Mouse (Mus musculus): ENCODE data around the gene Atrnl1. TPM values are rescaled to one million over a fixed set of nuclear protein-coding genes. Genes with fewer than 3 reads are reported as not detected.
"Not testable (repeated sequence)": the region's sequence is repeated elsewhere in the genome, so short reads cannot be mapped to it uniquely, and the experiment has no call there.

Gene Atrnl1
- polyA plus RNA-seq, 1 experiment = 9.0 TPM

GRCm38 (mm10) chr19:57686596-57686995 is 75.8 kb downstream of the Atrnl1 start:
- TF ChIP-seq CTCF (IDR thresholded peaks at IDR 0.05; ENCODE audit: extremely low read depth, insufficient read length, insufficient replicate concordance, low read depth, low read length) (no peak), POLR2A (IDR thresholded peaks at IDR 0.05; ENCODE audit: low read depth, low read length) (no peak)
- Histone ChIP-seq H3K4me1 (ENCODE audit: control insufficient read depth, insufficient read depth, insufficient read length, low read length) (no peaks in the 10 kb centered on the region), H3K27me3 (ENCODE audit: control insufficient read depth, insufficient read depth, low read length) (no peaks in the 10 kb centered on the region), H3K27ac (ENCODE audit: insufficient read depth, low read depth, low read length) (no peak overlapping the region), H3K36me3 (ENCODE audit: control insufficient read depth, insufficient read depth, low read length) (0 out of 2 replicates have a peak, but pooled peaks cover 7% of the 10 kb centered on the region), H3K4me3 (ENCODE audit: low read depth, low read length) (no peak overlapping the region)
- 90% methylated on average over 20 of the region's 20 CpGs for WGBS

- Histone ChIP-seq H3K27me3 (ENCODE audit: control insufficient read depth, insufficient read depth, low read length) (no peaks in the 10 kb centered on the region), H3K4me1 (ENCODE audit: control insufficient read depth, insufficient read depth, insufficient read length, low read length) (no peaks in the 10 kb centered on the region), H3K36me3 (ENCODE audit: control insufficient read depth, insufficient read depth, low read length) (peaks cover 11% of the 10 kb centered on the region), H3K27ac (ENCODE audit: insufficient read depth, low read depth, low read length) (no peak overlapping the region), H3K4me3 (ENCODE audit: low read depth, low read length) (no peak overlapping the region)
- TF ChIP-seq CTCF (IDR thresholded peaks at IDR 0.05; ENCODE audit: extremely low read depth, insufficient read length, insufficient replicate concordance, low read depth, low read length) (no peak), POLR2A (IDR thresholded peaks at IDR 0.05; ENCODE audit: low read depth, low read length) (no peak)
- 89% methylated on average over 3 of the region's 3 CpGs for WGBS
These were observed 81.7 kb downstream of the Atrnl1 start for GRCm38 (mm10) chr19:57692566-57692965.

- H3K4me3 ChIP-seq (ENCODE audit: low read depth, low read length); H3K4me1 ChIP-seq (ENCODE audit: control insufficient read depth, insufficient read depth, insufficient read length, low read length); H3K27ac ChIP-seq (ENCODE audit: insufficient read depth, low read depth, low read length); H3K27me3 ChIP-seq (ENCODE audit: control insufficient read depth, insufficient read depth, low read length): not testable (repeated sequence)
- WGBS = 74% methylated on average over 5 of the region's 5 CpGs
- peaks cover 14% of the 10 kb centered on the region for H3K36me3 ChIP-seq (ENCODE audit: control insufficient read depth, insufficient read depth, low read length)
These were observed 85.9 kb downstream of the Atrnl1 start for GRCm38 (mm10) chr19:57696781-57697180.

- 70% methylated on average over 5 of the region's 5 CpGs for WGBS
- no peaks in the 10 kb centered on the region for H3K27me3 ChIP-seq (ENCODE audit: control insufficient read depth, insufficient read depth, low read length)
- H3K4me3 ChIP-seq (ENCODE audit: low read depth, low read length) = no peak overlapping the region
- H3K27ac ChIP-seq (ENCODE audit: insufficient read depth, low read depth, low read length) = no peak overlapping the region
- H3K36me3 ChIP-seq (ENCODE audit: control insufficient read depth, insufficient read depth, low read length) = peaks cover 13% of the 10 kb centered on the region
- peaks cover 2% of the 10 kb centered on the region; the same call in 1 of the 2 replicates for H3K4me1 ChIP-seq (ENCODE audit: control insufficient read depth, insufficient read depth, insufficient read length, low read length)
- TF ChIP-seq CTCF (IDR thresholded peaks at IDR 0.05; ENCODE audit: extremely low read depth, insufficient read length, insufficient replicate concordance, low read depth, low read length) = no peak
- TF ChIP-seq POLR2A (IDR thresholded peaks at IDR 0.05; ENCODE audit: low read depth, low read length) = no peak
These were observed 102.3 kb downstream of the Atrnl1 start for GRCm38 (mm10) chr19:57713138-57713537.

GRCm38 (mm10) chr19:57724920-57725319 is 114.1 kb downstream of the Atrnl1 start:
- WGBS = 72% methylated on average over 6 of the region's 6 CpGs
- H3K36me3 ChIP-seq (ENCODE audit: control insufficient read depth, insufficient read depth, low read length) = 0 out of 2 replicates have a peak, but pooled peaks cover 1% of the 10 kb centered on the region
- TF ChIP-seq POLR2A (IDR thresholded peaks at IDR 0.05; ENCODE audit: low read depth, low read length) = no peak
- peak; percentile 82 for TF ChIP-seq CTCF (IDR thresholded peaks at IDR 0.05; ENCODE audit: extremely low read depth, insufficient read length, insufficient replicate concordance, low read depth, low read length)
- no peak overlapping the region for H3K4me3 ChIP-seq (ENCODE audit: low read depth, low read length)
- H3K4me1 ChIP-seq (ENCODE audit: control insufficient read depth, insufficient read depth, insufficient read length, low read length) = no peaks in the 10 kb centered on the region
- H3K27ac ChIP-seq (ENCODE audit: insufficient read depth, low read depth, low read length) = no peak overlapping the region
- H3K27me3 ChIP-seq (ENCODE audit: control insufficient read depth, insufficient read depth, low read length) = no peaks in the 10 kb centered on the region

GRCm38 (mm10) chr19:57725326-57725725 is 114.5 kb downstream of the Atrnl1 start:
- WGBS = 94% methylated on average over 2 of the region's 2 CpGs
- TF ChIP-seq CTCF (IDR thresholded peaks at IDR 0.05; ENCODE audit: extremely low read depth, insufficient read length, insufficient replicate concordance, low read depth, low read length) (no peak), POLR2A (IDR thresholded peaks at IDR 0.05; ENCODE audit: low read depth, low read length) (no peak)
- no peaks in the 10 kb centered on the region for H3K4me1 ChIP-seq (ENCODE audit: control insufficient read depth, insufficient read depth, insufficient read length, low read length)

GRCm38 (mm10) chr19:57727009-57727408 is 116.2 kb downstream of the Atrnl1 start:
- Histone ChIP-seq H3K27me3 (ENCODE audit: control insufficient read depth, insufficient read depth, low read length) (no peaks in the 10 kb centered on the region), H3K36me3 (ENCODE audit: control insufficient read depth, insufficient read depth, low read length) (peaks cover 3% of the 10 kb centered on the region), H3K27ac (ENCODE audit: insufficient read depth, low read depth, low read length) (no peak overlapping the region), H3K4me1 (ENCODE audit: control insufficient read depth, insufficient read depth, insufficient read length, low read length) (no peaks in the 10 kb centered on the region), H3K4me3 (ENCODE audit: low read depth, low read length) (no peak overlapping the region)
- 86% methylated on average over 4 of the region's 4 CpGs for WGBS
- TF ChIP-seq CTCF (IDR thresholded peaks at IDR 0.05; ENCODE audit: extremely low read depth, insufficient read length, insufficient replicate concordance, low read depth, low read length) = no peak

More at GRCm38 (mm10) chr19:57725326-57725725, 114.5 kb downstream of the Atrnl1 start:
- Histone ChIP-seq H3K27me3 (ENCODE audit: control insufficient read depth, insufficient read depth, low read length) (no peaks in the 10 kb centered on the region), H3K4me3 (ENCODE audit: low read depth, low read length) (no peak overlapping the region), H3K36me3 (ENCODE audit: control insufficient read depth, insufficient read depth, low read length) (0 out of 2 replicates have a peak, but pooled peaks cover 1% of the 10 kb centered on the region), H3K27ac (ENCODE audit: insufficient read depth, low read depth, low read length) (no peak overlapping the region)

- WGBS = 88% methylated on average over 3 of the region's 3 CpGs
- H3K27me3 ChIP-seq (ENCODE audit: control insufficient read depth, insufficient read depth, low read length) = no peaks in the 10 kb centered on the region
- peaks cover 15% of the 10 kb centered on the region for H3K36me3 ChIP-seq (ENCODE audit: control insufficient read depth, insufficient read depth, low read length)
- no peak for TF ChIP-seq POLR2A (IDR thresholded peaks at IDR 0.05; ENCODE audit: low read depth, low read length)
- no peak for TF ChIP-seq CTCF (IDR thresholded peaks at IDR 0.05; ENCODE audit: extremely low read depth, insufficient read length, insufficient replicate concordance, low read depth, low read length)
- H3K27ac ChIP-seq (ENCODE audit: insufficient read depth, low read depth, low read length) = no peak overlapping the region
- no peaks in the 10 kb centered on the region for H3K4me1 ChIP-seq (ENCODE audit: control insufficient read depth, insufficient read depth, insufficient read length, low read length)
- H3K4me3 ChIP-seq (ENCODE audit: low read depth, low read length) = no peak overlapping the region
These were observed 126.6 kb downstream of the Atrnl1 start for GRCm38 (mm10) chr19:57737475-57737874.

Measured in small intestine, adult 2 months (tissue).